Mouse (Mus musculus) kidney, adult 2 months (tissue): Measurements from ENCODE around the gene Lrba.

Source experiments
- CTCF ChIP-seq: fragments of 200-500 bp; conservative IDR thresholded peaks from 2 replicates; pipeline ENCODE4 v1.5.1; 2011; ENCODE audit warnings: low read depth, mild to moderate bottlenecking, control low read depth, low read length, moderate library complexity, mixed read lengths; ENCODE audit not compliant: insufficient read depth, insufficient read length
- POLR2A ChIP-seq: fragments of 200-500 bp; IDR thresholded peaks from one replicate; pipeline ENCODE4 v1.6.1; 2011; ENCODE audit warnings: low read depth, low read length, control low read depth

DNA sequence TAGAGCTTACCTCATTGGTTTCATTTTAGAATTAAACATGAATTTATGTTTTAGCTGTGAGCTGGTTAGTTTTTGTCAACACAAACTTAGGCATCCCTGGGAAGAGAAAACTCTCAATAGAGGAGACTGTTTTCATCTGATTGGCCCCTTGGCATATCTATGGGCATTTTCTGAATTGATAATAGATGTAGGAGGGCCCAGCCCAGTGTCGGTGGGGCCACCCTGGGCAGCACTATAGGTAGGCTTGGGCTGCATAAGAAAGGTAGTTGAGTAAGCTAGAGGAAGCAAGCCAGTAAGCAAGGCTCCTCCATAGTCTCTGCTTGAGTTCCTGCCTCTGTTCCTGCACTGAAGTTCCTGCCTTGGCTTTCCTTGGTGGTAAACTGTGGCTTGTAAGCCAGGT, 26.7 kb downstream of the Lrba start:
- no peak for TF ChIP-seq POLR2A
- no peak for TF ChIP-seq CTCF
